Comparison of ENCODE assay signal across 22 mouse cellular contexts in genomic region chr16:18357977-18358376, GRCm38 (mm10). TPM values are rescaled to one million over a fixed set of nuclear protein-coding genes. Genes with fewer than 3 reads are reported as not detected.
DNase-seq lines count a peak whose midpoint lies in the region; ATAC-seq and TF ChIP-seq lines count a peak whose summit lies in the region.
"Had no signal": no experiment of that assay in that cellular context is flagged by ENCODE, and none has a peak within 500 bp of the region (broad histone marks: within the 10 kb centered on the region; RNA-seq: fewer than 3 reads in every experiment).

No protein-coding gene starts in this region.

- no peak overlapping the region for H3K4me2 ChIP-seq in embryonic facial prominence, embryonic 15.5 days (replicated peaks)
- no peak overlapping the region for H3K4me2 ChIP-seq in intestine, embryonic 15.5 days (replicated peaks)
- no peak overlapping the region for H3K4me2 ChIP-seq in intestine, embryonic 16.5 days (ENCODE audit: low read depth, low read length)
- H3K4me2 ChIP-seq in intestine, postnatal 0 days (replicated peaks; ENCODE audit: low read depth): no peak overlapping the region
- no peak overlapping the region for H3K4me2 ChIP-seq in hindbrain, embryonic 16.5 days (ENCODE audit: low read length)

- WGBS in embryonic facial prominence, embryonic 15.5 days: 75% methylated on average over 6 of the region's 6 CpGs
- 88% methylated on average over 6 of the region's 6 CpGs for WGBS in embryonic facial prominence, embryonic 10.5 days
- 76% methylated on average over 6 of the region's 6 CpGs for WGBS in intestine, embryonic 15.5 days
- WGBS in intestine, embryonic 16.5 days: 75% methylated on average over 6 of the region's 6 CpGs
- WGBS in intestine, postnatal 0 days: 57% methylated on average over 6 of the region's 6 CpGs
- 92% methylated on average over 6 of the region's 6 CpGs for WGBS in hindbrain, embryonic 16.5 days

- no peak for TF ChIP-seq CTCF in intestine, postnatal 0 days (IDR thresholded peaks at IDR 0.05; ENCODE audit: low read depth)

- H3K9ac ChIP-seq in embryonic facial prominence, embryonic 15.5 days: no peak overlapping the region
- H3K9ac ChIP-seq in intestine, embryonic 15.5 days: no peak overlapping the region
- no peak overlapping the region for H3K9ac ChIP-seq in intestine, embryonic 16.5 days (ENCODE audit: low read depth, low read length)
- H3K9ac ChIP-seq in intestine, postnatal 0 days (ENCODE audit: low read depth, low read length): no peak overlapping the region
- no peak overlapping the region for H3K9ac ChIP-seq in hindbrain, embryonic 16.5 days (ENCODE audit: low read depth, low read length)

- no peaks in the 10 kb centered on the region for H3K9me3 ChIP-seq in embryonic facial prominence, embryonic 15.5 days (replicated peaks)
- H3K9me3 ChIP-seq in embryonic facial prominence, embryonic 10.5 days: no peaks in the 10 kb centered on the region
- H3K9me3 ChIP-seq in intestine, embryonic 15.5 days: no peaks in the 10 kb centered on the region
- H3K9me3 ChIP-seq in intestine, embryonic 16.5 days (ENCODE audit: control insufficient read depth, low read length): no peaks in the 10 kb centered on the region
- H3K9me3 ChIP-seq in intestine, postnatal 0 days (ENCODE audit: control insufficient read depth): no peaks in the 10 kb centered on the region
- H3K9me3 ChIP-seq in hindbrain, embryonic 16.5 days (ENCODE audit: control insufficient read depth, low read length): no peaks in the 10 kb centered on the region

- no peaks in the 10 kb centered on the region for H3K36me3 ChIP-seq in embryonic facial prominence, embryonic 15.5 days
- 0 out of 2 replicates have a peak, but pooled peaks cover 6% of the 10 kb centered on the region for H3K36me3 ChIP-seq in embryonic facial prominence, embryonic 10.5 days (replicated peaks)
- H3K36me3 ChIP-seq in intestine, embryonic 15.5 days: no peaks in the 10 kb centered on the region
- no peaks in the 10 kb centered on the region for H3K36me3 ChIP-seq in intestine, embryonic 16.5 days (ENCODE audit: control insufficient read depth, insufficient read depth, low read length)
- no peaks in the 10 kb centered on the region; the same call in 1 of the 2 replicates for H3K36me3 ChIP-seq in intestine, postnatal 0 days (ENCODE audit: control insufficient read depth, insufficient read depth)
- H3K36me3 ChIP-seq in hindbrain, embryonic 16.5 days (ENCODE audit: control insufficient read depth, insufficient read depth, low read length): 0 out of 2 replicates have a peak, but pooled peaks cover 2% of the 10 kb centered on the region
- H3K36me3 ChIP-seq: G1E had no signal

- ATAC-seq in embryonic facial prominence, embryonic 15.5 days (ENCODE audit: insufficient number of reproducible peaks, low FRiP score, low TSS enrichment, low read depth): 0 out of 2 replicates have a peak, but pooled peaks have one; percentile 11
- peak; percentile 39; the same call in 1 of the 2 replicates for ATAC-seq in intestine, embryonic 15.5 days
- ATAC-seq in intestine, embryonic 16.5 days: peak; percentile 71
- peak; percentile 73 for ATAC-seq in intestine, postnatal 0 days
- no peak for ATAC-seq in hindbrain, embryonic 16.5 days
- ATAC-seq: activated CD4-positive, CD25-positive, alpha-beta regulatory T cell, adult 4 months; CD4-positive, CD25-positive, alpha-beta regulatory T cell, adult 4 months; Patski had no signal

- no peaks in the 10 kb centered on the region for H3K4me1 ChIP-seq in embryonic facial prominence, embryonic 15.5 days
- H3K4me1 ChIP-seq in embryonic facial prominence, embryonic 10.5 days: no peaks in the 10 kb centered on the region; the same call in 1 of the 2 replicates
- H3K4me1 ChIP-seq in intestine, embryonic 15.5 days (replicated peaks): no peaks in the 10 kb centered on the region
- no peaks in the 10 kb centered on the region for H3K4me1 ChIP-seq in intestine, embryonic 16.5 days (ENCODE audit: control insufficient read depth, insufficient read depth, low read length)
- no peaks in the 10 kb centered on the region for H3K4me1 ChIP-seq in intestine, postnatal 0 days (replicated peaks; ENCODE audit: control insufficient read depth, insufficient read depth, low read length)
- no peaks in the 10 kb centered on the region; the same call in 1 of the 2 replicates for H3K4me1 ChIP-seq in hindbrain, embryonic 16.5 days (ENCODE audit: control insufficient read depth, insufficient read depth, low read depth, low read length)

- DNase-seq in embryonic facial prominence, embryonic 10.5 days (ENCODE audit: low spot score): no peak
- DNase-seq in lung, postnatal 25 days (ENCODE audit: low spot score): no peak
- no peak for DNase-seq in spleen, postnatal 10 days (ENCODE audit: low spot score in 2 of 2)
- DNase-seq: adrenal gland, adult 2 months; adrenal gland, adult 8-10 months; adrenal gland, postnatal 10 days; adrenal gland, postnatal 14 days; adrenal gland, postnatal 25 days; adrenal gland, postnatal 36 days; B cell, adult 2 months; cerebellum, adult 11 months; cerebellum, adult 11-12 months had no signal

- no peaks in the 10 kb centered on the region for H3K27me3 ChIP-seq in embryonic facial prominence, embryonic 15.5 days
- no peaks in the 10 kb centered on the region for H3K27me3 ChIP-seq in embryonic facial prominence, embryonic 10.5 days (replicated peaks; ENCODE audit: low read depth, poor library complexity, severe bottlenecking)
- H3K27me3 ChIP-seq in intestine, embryonic 15.5 days (replicated peaks): no peaks in the 10 kb centered on the region
- H3K27me3 ChIP-seq in intestine, embryonic 16.5 days (replicated peaks; ENCODE audit: control insufficient read depth, insufficient read depth, low read length): no peaks in the 10 kb centered on the region
- H3K27me3 ChIP-seq in intestine, postnatal 0 days (replicated peaks; ENCODE audit: control insufficient read depth, insufficient read depth, low read length): no peaks in the 10 kb centered on the region
- H3K27me3 ChIP-seq in hindbrain, embryonic 16.5 days (replicated peaks; ENCODE audit: control insufficient read depth, insufficient read depth, low read length): no peaks in the 10 kb centered on the region
- H3K27me3 ChIP-seq: CH12.LX, Patski had no signal

- H3K4me3 ChIP-seq in embryonic facial prominence, embryonic 15.5 days (replicated peaks): no peak overlapping the region
- no peak overlapping the region for H3K4me3 ChIP-seq in embryonic facial prominence, embryonic 10.5 days
- H3K4me3 ChIP-seq in intestine, embryonic 15.5 days (replicated peaks): no peak overlapping the region
- H3K4me3 ChIP-seq in intestine, embryonic 16.5 days (ENCODE audit: low read length): no peak overlapping the region
- no peak overlapping the region for H3K4me3 ChIP-seq in intestine, postnatal 0 days (ENCODE audit: low read depth, low read length)
- no peak overlapping the region for H3K4me3 ChIP-seq in hindbrain, embryonic 16.5 days (ENCODE audit: low read length)

- H3K27ac ChIP-seq in embryonic facial prominence, embryonic 15.5 days (replicated peaks): no peak overlapping the region
- H3K27ac ChIP-seq in embryonic facial prominence, embryonic 10.5 days (replicated peaks): no peak overlapping the region
- no peak overlapping the region for H3K27ac ChIP-seq in intestine, embryonic 15.5 days
- H3K27ac ChIP-seq in intestine, embryonic 16.5 days (ENCODE audit: low read length): no peak overlapping the region
- 0 out of 2 replicates have a peak overlapping the region, but pooled peaks have one; percentile 35 for H3K27ac ChIP-seq in intestine, postnatal 0 days (ENCODE audit: low read depth, low read length)
- H3K27ac ChIP-seq in hindbrain, embryonic 16.5 days (ENCODE audit: low read depth, low read length): no peak overlapping the region

RNA-seq across cellular contexts. Expression of gene Arvcf, which starts 10.0 kb away (rescaled TPM):
- 33.8 and 37.9 TPM in 2 replicates for polyA plus RNA-seq in embryonic facial prominence, embryonic 15.5 days (2015; fragmentation: Nextera tagmentation; extraction: Ambion mirVana)
- polyA plus RNA-seq in embryonic facial prominence, embryonic 10.5 days (2016; fragmentation: Nextera tagmentation; extraction: Ambion mirVana): 65.8 and 71.2 TPM in 2 replicates
- polyA plus RNA-seq in intestine, embryonic 15.5 days (2015; fragmentation: Nextera tagmentation; extraction: Ambion mirVana): 21.7 and 22.1 TPM in 2 replicates
- 18.4 and 21.7 TPM in 2 replicates for polyA plus RNA-seq in intestine, embryonic 16.5 days (2015; fragmentation: Nextera tagmentation; extraction: Ambion mirVana)
- polyA plus RNA-seq in intestine, postnatal 0 days (2015; fragmentation: Nextera tagmentation; extraction: Ambion mirVana): 9.3 and 9.6 TPM in 2 replicates
- 68.3 and 80.3 TPM in 2 replicates for polyA plus RNA-seq in hindbrain, embryonic 16.5 days (2015; fragmentation: Nextera tagmentation; extraction: Ambion mirVana)

RNA-seq across cellular contexts. Expression of gene Tango2, which starts 10.1 kb away (rescaled TPM):
- polyA plus RNA-seq in embryonic facial prominence, embryonic 15.5 days (2015; fragmentation: Nextera tagmentation; extraction: Ambion mirVana): 29.3 and 29.8 TPM in 2 replicates
- 29.1 and 31.5 TPM in 2 replicates for polyA plus RNA-seq in embryonic facial prominence, embryonic 10.5 days (2016; fragmentation: Nextera tagmentation; extraction: Ambion mirVana)
- 43.0 and 49.4 TPM in 2 replicates for polyA plus RNA-seq in intestine, embryonic 15.5 days (2015; fragmentation: Nextera tagmentation; extraction: Ambion mirVana)
- 62.4 and 69.8 TPM in 2 replicates for polyA plus RNA-seq in intestine, embryonic 16.5 days (2015; fragmentation: Nextera tagmentation; extraction: Ambion mirVana)
- polyA plus RNA-seq in intestine, postnatal 0 days (2015; fragmentation: Nextera tagmentation; extraction: Ambion mirVana): 78.6 and 85.2 TPM in 2 replicates
- polyA plus RNA-seq in hindbrain, embryonic 16.5 days (2015; fragmentation: Nextera tagmentation; extraction: Ambion mirVana): 101 and 112 TPM in 2 replicates
